Mouse (Mus musculus) spleen, adult 2 months (tissue): ENCODE measurements around the gene Myh7.

Experiments used
- CTCF ChIP-seq: fragments of 200-500 bp; IDR thresholded peaks from 2 replicates; pipeline ENCODE4 v1.5.1; 2011; ENCODE audit warnings: mild to moderate bottlenecking, inconsistent platforms; ENCODE audit not compliant: insufficient read depth, insufficient read length, insufficient replicate concordance; ENCODE audit errors: extremely low read depth
- POLR2A ChIP-seq: fragments of 200-500 bp; IDR thresholded peaks from 2 replicates; pipeline ENCODE4 v1.6.1; 2011; ENCODE audit warnings: low read depth, low read length, inconsistent platforms

DNA sequence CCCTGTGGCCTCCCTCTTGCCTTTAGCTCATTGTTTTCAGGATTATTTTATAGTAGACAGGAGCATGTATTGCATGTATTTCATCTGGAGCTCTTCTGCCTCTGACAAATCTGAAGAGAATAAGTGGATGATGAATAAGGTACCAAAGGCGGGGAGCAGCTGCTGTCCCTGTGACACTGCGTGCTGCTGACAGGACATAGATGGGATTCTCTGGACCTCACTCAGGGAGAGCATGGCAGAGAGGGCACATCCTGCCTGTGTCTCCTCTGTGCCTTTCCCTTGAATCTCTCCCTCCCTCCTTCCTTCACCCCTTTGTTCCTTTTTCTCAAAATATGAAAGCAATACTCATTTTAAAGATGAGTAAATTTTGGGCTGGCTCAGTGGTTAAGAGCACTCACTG lies 11.1 kb upstream of the Myh7 start:
- TF ChIP-seq POLR2A (no peak), CTCF (no peak)
